Mouse (Mus musculus): Measurements from ENCODE around the gene Tmem234.

The Tmem234 gene

DNA sequence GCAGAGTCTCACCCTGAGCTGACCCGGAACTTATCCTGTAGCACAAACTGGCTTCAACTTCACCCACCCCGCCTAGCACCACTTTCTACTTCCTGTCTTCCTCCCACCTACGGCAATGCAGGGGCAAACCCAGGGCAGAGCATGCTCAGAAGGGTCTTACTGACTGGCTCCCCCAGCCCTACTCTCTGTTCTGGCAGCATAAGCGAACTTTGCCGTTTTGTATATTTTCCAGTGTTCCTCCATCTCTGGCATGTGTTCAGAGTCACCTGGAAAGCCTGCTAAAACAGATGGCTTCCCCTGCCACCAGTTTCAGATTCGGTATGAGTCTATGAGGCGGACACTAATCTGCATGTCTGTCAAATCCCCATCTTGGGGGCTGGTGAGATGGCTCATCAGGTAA lies 20.1 kb upstream of the Tmem234 start:
- DNase-seq (ENCODE audit: low spot score) = no peak

DNA sequence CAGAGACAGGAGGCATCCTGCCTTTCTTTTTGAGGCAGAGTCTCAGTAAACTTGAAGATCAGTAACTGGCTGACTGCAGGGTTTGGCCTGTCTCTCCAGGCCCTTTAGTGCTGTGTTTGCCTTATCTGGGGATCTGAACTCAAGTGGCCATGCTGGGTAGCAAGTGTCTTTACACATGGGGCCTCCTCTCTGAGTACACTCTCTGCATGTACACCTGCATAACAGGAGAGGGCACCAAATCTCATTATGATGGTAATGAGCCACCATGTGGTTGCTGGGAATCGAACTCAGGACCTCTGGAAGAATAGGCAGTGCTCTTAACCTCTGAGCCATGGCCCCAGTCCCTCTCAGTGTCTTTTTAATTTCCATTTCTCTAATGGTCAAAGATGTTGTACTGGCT lies 18.2 kb upstream of the Tmem234 start:
- no peak for DNase-seq (ENCODE audit: low spot score)

DNA sequence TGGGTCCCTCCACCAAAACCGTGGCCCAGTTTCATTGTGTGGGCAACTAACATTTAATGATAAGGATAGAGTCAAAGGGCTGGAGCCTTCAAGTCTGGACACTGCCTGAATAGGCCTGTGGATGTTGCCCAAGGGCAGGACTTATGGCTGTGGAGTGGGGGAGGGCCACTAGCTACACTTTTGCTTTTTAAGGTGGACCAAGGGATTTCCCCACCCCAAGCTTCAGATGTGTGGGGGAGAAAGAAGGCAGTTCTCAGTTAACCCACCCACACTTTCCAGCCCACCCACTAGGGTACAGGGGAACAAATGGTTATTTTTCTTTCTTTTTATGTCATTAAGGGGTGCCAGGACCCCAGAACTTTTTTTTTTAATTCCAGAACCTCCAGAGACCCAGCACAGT lies 16.1 kb upstream of the Tmem234 start:
- no peak for DNase-seq (ENCODE audit: low spot score)

DNA sequence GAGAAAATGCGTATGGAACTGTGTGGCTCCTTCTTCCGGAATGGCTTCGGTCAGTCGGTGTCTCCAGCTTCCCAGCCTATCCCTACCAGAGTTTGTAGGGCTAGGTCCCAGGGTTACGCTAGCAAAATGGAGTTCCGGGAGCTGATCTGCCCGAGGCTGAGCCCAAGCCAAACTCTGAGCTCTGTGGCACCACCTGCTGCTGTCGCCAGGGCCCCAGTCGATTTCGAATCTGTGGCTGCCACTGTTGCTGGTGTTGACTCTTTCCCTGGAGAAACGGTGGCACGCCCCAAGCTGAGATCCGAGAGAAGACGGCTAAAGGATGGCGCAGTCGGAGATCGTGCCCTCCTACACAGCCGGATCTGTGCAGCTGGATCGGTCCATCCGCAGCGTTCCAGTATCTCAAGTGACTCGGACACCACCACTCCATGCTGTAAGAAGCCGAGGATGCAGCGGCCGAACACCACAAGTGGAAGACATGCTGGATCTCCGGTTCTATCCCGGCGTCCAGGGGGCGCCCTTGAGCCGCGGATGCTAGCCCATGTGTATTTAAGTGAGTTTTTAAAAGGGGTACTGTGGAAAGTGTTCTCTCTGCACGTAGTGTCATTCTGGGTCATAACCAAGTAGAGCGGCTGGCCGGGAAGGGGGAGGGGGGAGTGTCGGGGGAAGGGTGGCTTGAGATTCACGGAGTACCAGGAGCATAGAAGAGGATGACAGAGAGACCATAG lies 15.4 kb upstream of the Tmem234 start:
- DNase-seq (ENCODE audit: low spot score) = peak; percentile 66

DNA sequence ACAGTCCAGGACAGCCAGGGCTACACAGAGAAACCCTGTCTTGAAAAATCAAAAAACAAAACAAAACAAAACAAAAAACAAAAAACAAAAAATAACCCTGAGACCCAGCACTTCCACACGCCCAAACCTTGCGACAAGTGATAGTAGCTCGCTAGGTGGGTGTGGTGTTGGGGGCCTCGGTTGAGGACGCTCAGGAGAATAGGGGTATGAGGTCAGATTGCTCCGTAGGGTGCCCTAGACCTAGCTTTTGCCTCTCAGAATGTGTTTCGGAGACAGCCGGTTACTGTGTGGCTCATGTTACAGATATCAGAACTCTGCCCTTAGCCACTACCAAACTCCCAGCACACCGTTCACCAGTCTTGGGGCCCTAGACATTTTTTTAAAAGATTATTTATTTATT lies 14.7 kb upstream of the Tmem234 start:
- DNase-seq (ENCODE audit: low spot score) = no peak

DNA sequence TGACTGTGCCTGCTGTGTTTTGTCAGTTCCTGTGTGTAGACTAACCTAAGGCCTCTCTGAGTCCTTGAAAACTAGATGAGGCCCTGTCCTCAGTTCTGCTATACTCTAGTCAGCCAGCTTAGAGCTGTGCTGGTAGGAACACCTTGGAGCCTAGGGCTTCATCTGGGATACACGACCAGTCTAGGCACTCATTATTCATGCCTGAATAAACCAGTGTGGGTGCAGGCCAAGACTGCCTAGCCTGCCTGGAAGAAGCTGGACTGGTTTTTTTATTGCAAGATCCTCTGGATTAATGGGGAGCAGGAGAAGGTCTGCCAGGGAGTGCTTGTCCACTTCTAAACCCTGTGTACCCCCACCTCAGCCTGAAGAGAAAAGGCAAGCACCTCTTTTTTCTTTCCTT lies 13.5 kb upstream of the Tmem234 start:
- no peak for DNase-seq (ENCODE audit: low spot score)

DNA sequence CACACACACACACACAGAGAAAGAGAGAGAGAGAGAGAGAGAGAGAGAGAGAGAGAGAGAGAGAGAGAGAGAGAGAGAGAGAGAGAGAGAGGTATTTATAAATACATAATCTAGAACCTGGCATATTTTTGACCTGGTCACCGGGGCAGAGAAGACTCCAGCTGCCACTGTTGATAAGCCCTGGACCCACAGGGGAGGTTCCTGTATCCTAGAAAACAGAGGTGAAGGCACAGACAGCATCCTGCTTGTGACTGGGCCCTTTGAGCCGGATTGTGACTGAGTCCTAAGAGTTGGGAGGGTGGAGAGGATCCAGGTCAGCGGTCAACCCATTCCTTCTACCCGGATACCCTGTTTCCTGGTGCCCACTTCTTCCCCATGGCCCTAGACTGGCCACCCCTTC lies 11.6 kb upstream of the Tmem234 start:
- no peak for DNase-seq (ENCODE audit: low spot score)

DNA sequence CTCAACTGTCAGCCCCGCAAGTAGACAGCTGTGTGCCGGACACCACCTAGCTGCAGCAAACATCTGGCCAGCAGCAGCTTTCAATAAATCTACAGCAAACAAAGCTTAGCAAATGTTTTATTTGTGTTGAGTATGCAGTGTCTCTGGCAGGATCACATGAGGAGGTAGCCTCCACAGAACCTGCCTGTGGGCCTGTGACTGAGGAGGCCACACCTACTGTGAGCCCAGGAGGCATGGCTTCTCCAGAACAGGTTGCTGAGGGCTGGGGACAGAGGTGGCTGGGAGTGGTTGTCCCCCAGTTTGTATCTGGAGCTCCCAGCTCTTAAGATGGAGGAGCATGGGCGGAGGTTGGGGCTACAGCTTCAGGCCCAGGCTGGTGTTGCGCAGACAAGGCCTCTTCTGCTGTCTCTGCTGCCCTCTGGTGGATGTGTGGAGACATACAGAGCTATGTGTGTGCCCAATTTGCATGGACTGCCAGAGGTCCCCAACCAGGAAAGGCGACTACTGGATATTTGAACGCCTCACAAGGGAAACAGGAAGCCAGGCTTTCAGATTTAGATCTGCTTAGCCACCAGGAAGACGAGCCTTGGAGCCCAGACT lies 8.1 kb downstream of the Tmem234 start:
- peak; percentile 64 for DNase-seq (ENCODE audit: low spot score)

DNA sequence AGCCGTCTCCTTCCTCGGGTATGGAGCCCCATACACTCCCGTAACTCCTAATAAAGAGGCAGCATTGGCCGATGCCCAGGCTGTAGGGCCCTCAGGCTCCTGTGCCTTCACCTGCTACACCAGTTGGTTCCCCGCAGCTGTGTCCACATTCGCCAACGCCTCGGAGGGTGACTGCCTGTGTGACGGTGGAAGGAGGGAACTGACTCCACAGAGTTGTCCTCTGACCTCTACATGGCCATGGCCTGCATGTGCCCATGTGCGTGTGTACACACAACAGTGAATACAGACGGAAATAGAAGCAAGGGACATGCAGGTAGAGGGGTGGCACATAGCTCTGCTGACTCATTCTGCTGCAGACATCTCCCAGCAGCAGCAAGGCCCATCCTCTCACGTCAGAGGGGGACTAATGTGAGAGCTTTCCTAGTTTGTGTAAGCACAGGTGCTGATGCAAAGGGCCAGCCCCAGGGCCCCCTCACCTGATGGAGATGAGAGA lies 8.7 kb downstream of the Tmem234 start:
- DNase-seq (ENCODE audit: low spot score) = no peak

DNA sequence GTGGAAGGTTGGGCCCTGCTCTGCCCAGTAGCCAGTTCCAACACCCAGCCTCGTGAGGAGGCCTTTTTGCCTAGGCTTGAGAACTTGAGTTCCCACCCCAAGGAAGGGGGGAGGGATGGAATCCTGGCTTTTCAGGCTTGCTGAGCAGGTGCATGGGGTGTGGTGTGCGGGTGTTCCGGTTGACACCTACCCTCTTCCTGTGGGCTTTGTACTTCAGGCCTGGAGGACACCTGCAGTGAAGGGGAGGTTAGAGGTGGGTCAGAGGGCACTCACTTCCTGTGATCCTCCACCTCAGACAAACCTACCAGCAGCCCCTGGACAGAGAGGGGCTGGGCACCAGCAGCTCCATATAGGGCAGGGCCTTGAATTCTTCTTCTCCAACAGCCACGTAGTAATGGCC lies 9.6 kb downstream of the Tmem234 start:
- DNase-seq (ENCODE audit: low spot score) = no peak

DNA sequence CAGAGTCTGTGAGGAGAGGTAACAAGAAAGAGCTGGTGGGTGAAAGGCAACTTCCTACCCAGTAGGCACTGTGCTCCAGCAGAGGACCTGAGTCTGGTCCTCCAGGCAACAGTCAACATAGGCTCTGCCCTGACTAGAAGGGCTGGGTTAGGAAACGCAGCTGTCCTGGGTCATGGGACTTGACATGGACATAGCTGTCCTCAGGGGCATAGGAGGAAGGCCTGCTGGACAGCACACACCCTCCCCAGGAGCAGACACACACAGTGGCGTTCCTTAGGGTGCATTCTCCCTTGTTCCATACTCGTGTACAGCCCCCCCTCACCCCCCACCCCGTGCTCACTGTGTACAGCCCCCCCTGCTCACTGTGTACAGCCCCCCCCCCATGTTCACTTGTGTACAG lies 10.0 kb downstream of the Tmem234 start:
- DNase-seq (ENCODE audit: low spot score) = no peak

DNA sequence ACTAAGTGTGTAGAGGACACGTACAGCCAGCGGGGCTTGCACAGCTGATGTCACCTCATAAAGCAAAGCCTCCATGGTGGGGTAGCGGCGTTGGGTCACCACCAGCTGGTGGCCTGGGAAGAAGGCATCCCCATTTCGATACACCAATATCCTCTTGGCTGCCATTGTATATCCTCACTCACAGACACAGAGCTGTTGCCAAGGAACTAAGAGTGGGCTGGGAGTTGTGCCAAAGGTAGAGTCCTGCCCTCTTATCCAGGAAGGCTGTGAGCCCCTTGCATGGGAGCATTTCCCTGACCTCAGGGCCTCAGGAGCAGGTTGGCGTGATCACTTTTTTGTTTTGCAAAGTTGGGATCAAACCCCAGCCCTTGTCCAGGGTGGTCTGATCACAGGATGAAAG lies 13.6 kb downstream of the Tmem234 start, which contains the start of gene Dcdc2b:
TSS of gene Dcdc2b (minus strand) at position 165 of the 400 bp plus-strand sequence.
- DNase-seq (ENCODE audit: low spot score) = no peak

DNA sequence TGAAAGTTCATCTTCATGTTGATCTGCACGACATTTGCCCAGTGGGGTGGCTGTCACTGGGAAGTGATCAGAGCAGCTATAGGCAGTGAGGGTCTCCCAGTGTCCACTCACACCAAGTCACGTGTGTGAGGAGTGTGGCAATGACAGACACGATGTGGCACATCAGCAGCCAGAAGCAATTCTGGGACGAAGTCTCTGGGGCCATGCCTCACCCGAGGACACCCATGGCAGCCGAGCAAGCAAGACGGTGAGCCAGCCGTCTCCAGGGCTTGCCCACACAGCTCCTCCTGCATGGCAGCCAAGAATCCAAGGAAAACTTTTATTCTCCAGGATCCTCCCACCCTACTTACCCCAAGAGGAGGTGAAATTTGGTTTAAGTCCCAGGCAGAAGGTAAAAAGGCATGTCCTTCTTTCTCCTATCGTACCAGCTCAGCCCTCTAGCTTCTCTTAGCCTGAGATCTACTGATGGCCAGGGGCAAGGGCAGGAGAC lies 15.4 kb downstream of the Tmem234 start:
- no peak for DNase-seq (ENCODE audit: low spot score)

DNA sequence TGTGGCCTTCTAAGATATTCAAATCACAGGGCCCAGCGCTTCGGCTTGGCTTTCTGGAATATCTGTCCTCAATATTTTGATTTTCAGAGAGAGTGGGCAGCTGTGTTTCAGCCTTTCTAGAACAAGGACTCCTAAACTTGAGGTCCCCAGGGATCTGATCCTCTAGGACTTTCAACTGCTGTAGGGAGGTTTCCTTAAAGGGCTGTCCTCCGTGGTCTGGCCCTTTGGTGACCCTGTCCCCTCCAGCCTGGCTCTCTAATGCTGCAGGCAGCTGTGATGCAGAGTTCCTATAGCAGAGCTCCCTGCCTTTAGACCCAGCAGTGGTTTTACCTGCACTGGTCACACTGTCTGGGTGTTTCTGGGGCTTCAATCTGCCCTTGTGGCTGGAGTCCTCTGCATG lies 16.2 kb downstream of the Tmem234 start:
- DNase-seq (ENCODE audit: low spot score) = no peak

DNA sequence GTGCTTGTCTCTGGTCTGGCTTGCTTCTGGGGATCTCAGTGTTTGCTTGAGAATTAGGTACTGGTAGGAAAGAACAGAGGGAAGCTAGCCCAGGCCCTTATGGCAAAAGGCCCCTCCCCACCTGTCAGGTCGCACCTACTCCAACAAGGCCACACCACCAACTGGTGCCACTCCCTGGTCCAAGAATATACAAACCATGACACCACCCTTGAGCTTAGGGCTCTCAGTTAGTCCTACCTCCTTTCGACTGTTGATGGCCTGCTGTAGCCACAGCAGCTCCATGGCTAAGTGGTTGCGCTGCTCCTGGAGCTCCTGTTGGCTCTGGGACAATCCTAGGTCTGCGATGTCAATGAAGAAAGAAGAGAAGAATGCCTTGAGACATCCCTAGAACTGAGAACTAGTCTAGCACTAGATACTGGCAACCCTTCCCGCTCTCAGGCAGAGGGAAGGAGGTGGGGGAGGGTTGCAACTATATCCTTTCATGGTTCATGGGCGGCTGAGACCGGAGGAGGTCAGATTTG lies 16.7 kb downstream of the Tmem234 start:
- DNase-seq (ENCODE audit: low spot score) = no peak

DNA sequence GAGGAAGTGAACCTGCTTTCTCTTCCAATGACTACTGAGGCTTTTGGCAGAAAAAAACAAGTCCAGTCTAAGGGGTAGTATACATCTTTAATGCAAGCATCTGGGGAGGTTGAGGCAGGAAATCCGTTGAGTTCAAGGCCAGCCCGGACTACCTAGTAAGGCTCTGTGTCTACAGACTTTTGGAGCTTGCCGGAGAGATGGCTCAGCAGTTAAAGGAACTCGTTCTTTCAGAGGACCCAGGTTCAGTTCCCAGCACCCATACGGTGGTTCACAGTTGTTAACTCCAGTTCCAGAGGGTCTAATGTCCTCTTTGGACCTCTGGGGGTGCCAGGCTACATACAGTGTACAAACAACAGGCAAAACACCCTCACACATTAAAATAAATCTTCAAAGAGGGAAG lies 17.6 kb downstream of the Tmem234 start:
- DNase-seq (ENCODE audit: low spot score) = no peak

DNA sequence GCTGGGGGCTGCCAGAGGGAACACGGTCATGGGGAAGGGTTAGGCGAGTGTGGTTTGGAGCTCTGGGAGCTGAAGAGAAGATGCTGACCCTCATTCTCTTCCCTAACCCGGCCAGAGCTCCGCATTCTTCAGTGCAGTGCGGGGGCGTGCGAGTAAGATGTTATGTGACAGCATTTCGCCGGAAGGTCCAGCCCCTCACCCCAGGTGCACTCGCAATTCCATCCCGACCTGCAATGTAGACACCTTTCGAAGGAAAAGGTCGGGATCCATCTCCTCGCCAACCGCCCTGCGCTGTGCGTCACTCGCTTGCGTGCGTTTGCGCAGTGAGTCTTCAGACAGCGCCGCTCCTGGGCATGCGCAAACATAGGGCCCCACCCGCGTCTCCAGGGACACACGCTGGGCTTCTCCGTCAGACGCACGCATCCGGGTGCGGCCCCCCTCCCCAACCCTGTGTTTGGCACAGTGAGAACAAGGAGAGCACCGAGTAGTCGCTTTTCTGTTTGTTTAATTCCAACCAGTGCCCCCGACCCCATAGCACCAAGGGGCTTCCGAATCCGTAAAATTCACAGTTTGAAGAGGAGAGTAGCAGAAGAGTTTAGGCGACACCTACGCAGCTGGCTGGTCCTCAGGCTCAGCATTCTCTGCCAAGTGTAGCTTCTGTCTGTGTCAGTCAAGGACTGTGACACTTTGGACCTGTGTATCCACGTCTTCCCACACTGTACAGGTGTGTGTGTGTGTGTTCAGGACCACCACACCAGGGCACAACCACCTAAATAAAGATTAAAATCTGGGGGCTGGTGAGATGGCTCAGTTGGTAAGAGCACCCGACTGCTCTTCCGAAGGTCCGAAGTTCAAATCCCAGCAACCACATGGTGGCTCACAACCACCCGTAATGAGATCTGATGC lies 18.6 kb downstream of the Tmem234 start, which contains the start of gene Iqcc:
TSS of gene Iqcc (minus strand) at position 314 of the 906 bp plus-strand sequence.
- peak; percentile 94 for DNase-seq (ENCODE audit: low spot score)

DNA sequence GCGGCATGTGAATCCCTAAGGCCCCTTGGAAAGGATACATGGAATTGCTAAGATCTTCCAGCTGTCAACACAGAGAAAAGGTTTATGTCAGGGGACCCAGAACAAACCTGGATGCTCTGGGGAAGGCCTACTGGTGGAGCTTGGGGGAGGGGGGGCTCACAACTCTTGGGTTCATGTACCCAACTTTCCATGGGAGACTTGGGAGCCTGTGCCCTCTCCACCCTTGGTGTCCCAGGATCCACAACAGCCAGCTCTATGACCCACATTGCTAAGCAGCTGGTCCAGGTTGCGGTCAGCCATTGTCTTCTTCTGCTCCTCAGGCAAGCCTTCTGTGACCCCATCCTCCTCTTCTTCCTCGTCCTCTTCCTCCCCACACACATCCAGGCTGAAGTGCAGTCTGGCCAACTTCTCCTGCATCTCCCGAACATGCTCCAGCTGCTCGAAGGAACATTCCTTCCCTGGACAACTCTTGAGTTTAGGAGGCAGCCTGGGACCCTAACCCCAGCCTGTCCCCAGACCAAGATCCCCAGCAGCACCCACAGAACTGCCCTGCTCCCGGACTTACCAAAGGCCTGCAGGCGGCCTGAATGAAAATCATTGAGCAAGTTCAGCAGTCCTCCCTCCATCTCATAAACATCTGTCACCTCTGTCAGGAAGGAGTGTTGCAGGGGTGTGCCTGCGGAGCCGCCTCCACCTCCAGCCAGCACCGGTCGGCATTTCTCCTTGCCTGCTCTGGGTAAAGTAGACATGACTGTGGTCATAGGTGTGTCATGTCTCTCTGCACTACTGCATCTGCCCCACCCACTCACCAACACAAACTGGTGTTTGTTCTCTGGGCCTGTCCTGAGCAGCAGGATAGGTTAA lies 20.2 kb downstream of the Tmem234 start:
- no peak for DNase-seq (ENCODE audit: low spot score)

DNA sequence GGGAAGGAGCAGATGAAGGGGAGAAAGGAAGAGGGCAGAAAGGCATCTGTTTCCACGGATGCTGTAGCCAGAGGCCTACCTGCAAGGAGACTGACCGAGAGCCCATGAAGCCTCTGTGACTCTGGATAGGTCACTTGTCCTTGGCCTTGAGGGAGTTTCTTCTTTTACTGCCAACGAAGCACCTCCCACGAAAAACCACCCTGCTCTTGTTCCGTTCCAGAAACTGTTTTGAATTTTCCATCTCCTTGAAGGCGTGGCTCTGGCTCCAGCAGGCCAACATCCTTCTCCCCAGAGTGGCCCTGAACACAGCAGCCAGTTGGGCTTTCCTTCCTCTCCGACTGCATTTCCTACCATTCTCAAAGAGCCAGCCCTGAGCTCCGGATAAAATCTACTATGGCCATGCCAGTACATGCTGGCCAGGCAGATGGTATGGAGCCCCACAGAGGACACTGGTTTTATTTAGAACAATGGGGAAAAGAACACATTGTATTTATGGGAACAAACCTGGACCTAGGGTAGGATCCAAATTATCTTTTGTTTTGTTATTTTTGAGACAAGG lies 20.9 kb downstream of the Tmem234 start:
- no peak for DNase-seq (ENCODE audit: low spot score)

DNA sequence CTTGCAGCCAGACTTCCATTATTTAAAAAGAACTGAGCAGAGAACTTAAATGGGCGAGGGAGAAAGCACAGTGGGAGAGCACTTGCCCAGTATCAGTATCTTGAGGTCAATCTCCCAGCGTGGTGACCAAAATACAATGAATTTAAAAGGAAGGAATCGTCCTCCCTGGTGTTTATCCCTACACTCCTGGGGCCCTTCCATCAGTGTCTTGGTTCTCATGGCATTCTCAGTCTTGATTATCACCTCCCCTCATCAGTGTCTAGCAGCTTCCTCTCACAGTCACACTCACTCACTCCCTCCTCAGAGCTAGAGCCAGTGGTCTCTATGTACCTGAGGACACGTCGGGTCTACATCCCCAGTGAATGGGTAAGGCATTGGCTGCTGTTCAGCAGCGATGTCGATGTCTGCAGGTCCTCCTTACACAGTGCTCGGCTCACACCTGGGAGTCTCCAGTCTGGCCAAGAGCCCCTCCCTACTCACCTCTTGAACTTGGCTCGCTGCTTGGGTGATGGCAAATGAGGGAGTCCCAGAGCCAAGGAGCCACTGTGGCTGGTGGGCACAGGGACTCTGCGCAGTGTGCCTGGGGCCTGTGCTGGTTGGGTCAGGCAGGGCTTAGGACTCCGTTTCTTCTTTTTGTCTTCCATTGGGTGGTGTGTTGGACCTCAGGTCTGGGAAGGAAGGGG lies 21.8 kb downstream of the Tmem234 start:
- no peak for DNase-seq (ENCODE audit: low spot score)
